Mouse (Mus musculus): ENCODE measurements around the gene Dcaf5.

Gene Dcaf5

DNA sequence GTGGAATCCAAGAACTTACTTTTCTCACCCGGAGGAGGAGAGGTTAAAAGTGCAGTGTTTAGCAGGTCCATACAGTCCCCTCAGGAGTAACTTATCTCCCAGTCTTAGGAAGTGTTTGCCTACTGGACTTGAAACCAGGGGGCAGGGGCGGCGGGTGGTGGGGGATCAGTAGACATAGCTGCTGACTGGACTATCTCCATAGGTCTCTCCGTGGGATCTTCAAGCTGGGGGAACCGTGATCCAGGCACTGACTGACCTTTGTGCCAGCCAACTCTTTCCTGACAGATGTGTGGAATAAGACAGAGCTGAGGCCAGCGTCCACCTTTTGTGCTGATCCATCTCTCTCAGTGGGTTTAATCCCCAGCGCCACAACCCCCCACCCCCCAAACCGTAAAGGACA is 105.6 kb downstream of the Dcaf5 start:
- DNase-seq = no peak

GRCm38 (mm10) chr12:80329641-80330040 is 106.8 kb downstream of the Dcaf5 start:
- DNase-seq = no peak

GRCm38 (mm10) chr12:80326047-80326446 is 110.4 kb downstream of the Dcaf5 start:
- no peak for DNase-seq

DNA sequence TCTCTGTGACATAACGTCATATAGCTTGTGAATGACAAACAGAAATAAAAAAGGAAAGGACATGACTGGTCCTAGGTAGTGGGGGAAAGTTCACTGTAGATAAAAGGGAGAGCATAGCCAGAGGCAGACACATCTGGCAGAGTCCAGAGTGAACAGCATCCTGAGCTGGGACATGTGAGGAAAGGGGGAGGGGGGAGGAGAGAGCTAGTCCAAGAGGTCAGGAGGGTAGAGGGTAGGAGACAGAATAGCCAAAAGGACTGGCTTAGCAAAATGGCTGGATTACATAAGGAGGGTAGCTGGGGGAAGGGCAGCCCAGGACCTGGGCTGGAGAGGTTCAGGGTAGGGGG is 111.6 kb downstream of the Dcaf5 start:
- no peak for DNase-seq

DNA sequence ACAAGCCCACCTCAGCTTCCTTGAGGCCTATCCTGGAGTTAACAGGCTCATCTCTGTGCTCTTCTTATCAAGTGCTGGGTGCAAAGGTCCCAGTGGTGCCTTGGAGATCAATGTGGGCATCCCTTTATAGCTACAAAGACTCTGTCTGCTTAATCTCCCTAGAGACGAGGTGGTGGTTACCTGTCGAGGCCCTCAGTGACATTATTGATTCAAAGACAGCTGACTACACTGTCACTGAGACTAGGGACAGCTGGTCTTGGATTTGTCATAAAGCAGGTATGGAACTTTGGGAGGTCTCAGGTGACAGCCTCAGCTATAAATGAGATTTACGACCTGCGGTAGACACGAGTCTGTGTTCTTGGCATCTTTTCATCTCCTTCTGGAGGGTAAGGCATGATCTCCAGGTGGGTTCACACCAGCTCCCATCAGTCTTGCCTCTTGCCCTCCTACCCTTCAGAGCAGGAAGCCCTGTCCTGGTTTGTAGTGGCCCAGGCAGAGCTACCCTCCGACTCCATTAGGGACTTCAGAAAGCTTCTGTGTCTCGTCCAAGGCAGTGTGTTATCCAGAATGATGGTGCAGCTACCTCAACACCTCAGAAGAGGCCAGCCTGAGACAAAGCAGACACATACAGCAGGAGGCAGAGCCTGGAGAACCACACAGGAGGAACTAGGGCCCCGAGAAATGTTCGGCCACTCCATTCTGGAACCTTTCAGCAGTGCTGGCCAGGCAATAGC is 112.2 kb downstream of the Dcaf5 start:
- DNase-seq = no peak

GRCm38 (mm10) chr12:80323371-80324050 is 112.9 kb downstream of the Dcaf5 start:
- DNase-seq = no peak

DNA sequence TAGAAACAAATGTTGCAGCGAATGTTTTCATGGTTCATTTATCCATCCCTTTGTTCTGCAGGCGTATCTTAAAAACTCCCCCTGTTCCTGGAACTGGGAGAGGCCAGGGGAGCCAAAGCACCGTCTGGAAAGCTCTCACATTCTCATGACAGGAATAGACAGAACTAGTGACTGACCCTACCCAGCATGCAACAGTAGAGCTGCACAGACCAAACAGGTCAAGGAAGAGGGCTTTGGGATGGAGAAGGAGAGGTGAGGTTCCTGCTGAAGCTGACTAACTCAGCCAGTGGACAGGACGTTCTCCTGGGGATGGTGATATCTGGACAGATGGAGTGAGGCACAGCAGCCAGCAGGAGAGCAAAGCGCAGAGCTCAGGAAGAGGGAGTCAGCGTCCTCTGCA is 113.9 kb downstream of the Dcaf5 start:
- no peak for DNase-seq

DNA sequence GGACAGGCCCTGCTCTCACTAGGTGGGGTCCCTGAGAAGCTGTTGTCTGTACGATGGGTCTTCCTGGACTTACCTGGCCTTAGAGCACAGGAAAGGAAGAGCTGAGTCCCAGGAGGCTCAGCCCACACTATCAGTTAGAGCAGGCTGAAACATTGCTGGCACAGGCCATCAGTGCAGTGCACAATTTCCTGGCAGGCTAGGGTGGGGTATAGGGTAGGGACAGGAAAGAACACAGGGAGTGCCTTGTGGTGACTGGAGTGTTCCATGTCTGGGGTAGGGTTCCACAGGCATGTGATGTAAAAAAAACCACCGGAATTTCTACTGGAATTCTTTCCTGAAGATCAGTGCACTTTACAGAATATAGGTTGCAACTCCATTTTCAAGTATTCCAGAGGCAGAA is 117.3 kb downstream of the Dcaf5 start:
- no peak for DNase-seq

GRCm38 (mm10) chr12:80315321-80315720 is 121.1 kb downstream of the Dcaf5 start:
- no peak for DNase-seq

GRCm38 (mm10) chr12:80311959-80312669 is 124.3 kb downstream of the Dcaf5 start:
- DNase-seq = no peak

DNA sequence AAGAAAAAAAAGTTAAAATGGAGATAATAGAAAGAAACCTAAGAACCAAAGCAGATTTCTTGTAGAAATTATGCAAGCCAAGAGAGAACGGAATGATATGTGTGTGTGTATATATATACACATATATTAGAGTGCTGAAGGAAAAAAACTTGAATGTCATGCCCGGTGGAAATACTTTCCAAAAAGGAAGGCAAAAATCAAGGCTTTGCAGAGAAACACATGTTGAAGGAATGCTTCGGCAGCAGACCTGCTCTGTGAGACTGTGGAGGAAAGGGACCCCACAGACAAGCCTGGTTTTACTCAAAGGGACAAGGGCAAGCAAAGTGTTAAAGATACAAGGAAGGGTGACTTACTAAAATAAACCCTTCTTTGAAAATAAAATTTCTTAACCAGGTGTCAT is 128.8 kb downstream of the Dcaf5 start:
- no peak for DNase-seq

- DNase-seq = no peak
Observed at GRCm38 (mm10) chr12:80304518-80304917, 131.9 kb downstream of the Dcaf5 start.

DNA sequence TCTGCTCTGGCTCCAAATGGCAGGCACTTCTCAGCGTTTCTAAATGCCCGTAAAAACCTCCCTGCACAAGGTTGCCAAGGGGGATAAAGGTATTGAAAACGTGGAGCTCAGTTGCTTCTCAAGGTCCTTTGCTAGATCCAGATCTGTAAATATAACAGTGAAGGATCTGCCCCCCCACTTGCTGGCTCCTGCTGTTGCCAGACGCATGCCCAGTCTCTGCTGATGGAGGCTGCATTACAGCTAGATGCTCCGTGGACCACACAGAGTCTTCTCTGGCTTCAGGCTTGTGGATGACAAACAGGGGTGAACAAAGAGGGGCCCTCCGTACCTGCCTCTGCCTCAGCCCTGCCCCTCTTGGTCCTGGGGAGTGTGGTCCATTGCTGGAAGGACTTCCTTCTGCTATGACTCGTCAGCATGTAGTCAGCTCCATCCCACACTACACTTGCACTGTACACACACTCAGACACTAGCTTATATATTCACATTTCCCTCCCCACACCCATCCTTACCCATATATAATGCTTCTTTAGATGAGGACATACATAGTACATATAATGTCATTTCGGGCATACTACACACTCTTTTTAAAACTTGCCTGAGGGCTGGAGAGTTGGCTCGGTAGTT is 135.5 kb downstream of the Dcaf5 start:
- DNase-seq = no peak

GRCm38 (mm10) chr12:80298714-80299113 is 137.7 kb downstream of the Dcaf5 start:
- no peak for DNase-seq

- no peak for DNase-seq
Observed at GRCm38 (mm10) chr12:80291895-80292435, 144.4 kb downstream of the Dcaf5 start.

- no peak for DNase-seq
Observed at GRCm38 (mm10) chr12:80290964-80291363, 145.4 kb downstream of the Dcaf5 start.

GRCm38 (mm10) chr12:80290483-80290882 is 145.9 kb downstream of the Dcaf5 start:
- no peak for DNase-seq

- no peak for DNase-seq
Observed at GRCm38 (mm10) chr12:80289722-80290121, 146.7 kb downstream of the Dcaf5 start.

GRCm38 (mm10) chr12:80285890-80286289 is 150.5 kb downstream of the Dcaf5 start:
- no peak for DNase-seq
